Mouse (Mus musculus) limb, embryonic 11.5 days (tissue): ENCODE measurements around the gene Doxl2. TPM values are rescaled to one million over a fixed set of nuclear protein-coding genes. Genes with fewer than 3 reads are reported as not detected.

Experiments used
- ATAC-seq: fragments of 200-750 bp; cut with Nextera tagmentation; 2 replicates; pipeline ENCODE4 v1.8.0; 2017; ENCODE audit warnings: low read depth; ENCODE audit not compliant: insufficient number of reproducible peaks, low FRiP score, low TSS enrichment
- DNase-seq: peaks from one replicate; pipeline ENCODE4 v3.0.0-alpha.2; 2015; ENCODE audit warnings: low spot score
- H3K27ac ChIP-seq: fragments of 300-500 bp; sonication (generic); replicated peaks from 2 replicates; pipeline ENCODE4 v1.5.1; 2014; ENCODE audit warnings: low read depth, mild to moderate bottlenecking, low read length
- H3K27me3 ChIP-seq: fragments of 300-500 bp; sonication (generic); 2 replicates; pipeline ENCODE4 v1.6.1; 2014; ENCODE audit warnings: mild to moderate bottlenecking, low read length, mixed read lengths; ENCODE audit not compliant: control insufficient read depth, insufficient read depth
- H3K36me3 ChIP-seq: fragments of 300-500 bp; sonication (generic); 2 replicates; pipeline ENCODE4 v1.6.1; 2014; ENCODE audit warnings: mild to moderate bottlenecking, low read length, moderate library complexity, mixed read lengths; ENCODE audit not compliant: control insufficient read depth, insufficient read depth
- H3K4me1 ChIP-seq: fragments of 300-500 bp; sonication (generic); 2 replicates; pipeline ENCODE4 v1.6.1; 2014; ENCODE audit warnings: low read length, mixed read lengths; ENCODE audit not compliant: control insufficient read depth, insufficient read depth
- H3K4me2 ChIP-seq: fragments of 300-500 bp; sonication (generic); 2 replicates; pipeline ENCODE4 v1.6.1; 2014; ENCODE audit warnings: low read depth, mild to moderate bottlenecking, moderate library complexity; ENCODE audit not compliant: severe bottlenecking
- H3K4me3 ChIP-seq: fragments of 300-500 bp; sonication (generic); 2 replicates; pipeline ENCODE4 v1.5.1; 2014; ENCODE audit warnings: low read depth, low read length
- H3K9ac ChIP-seq: fragments of 300-500 bp; sonication (generic); 2 replicates; pipeline ENCODE4 v1.6.1; 2014; ENCODE audit warnings: mild to moderate bottlenecking, low read length
- H3K9me3 ChIP-seq: fragments of 300-500 bp; sonication (generic); 2 replicates; pipeline ENCODE4 v1.6.1; 2016; ENCODE audit warnings: low read length; ENCODE audit not compliant: control insufficient read depth
- WGBS: fragments of 180-500 bp; shearing (Covaris S2); extraction: QIAGEN DNeasy Blood & Tissue Kit; methylation state at CpG from one replicate; pipeline ENCODE4 v1.1.7; 2014; 5-methylcytosine and 5-hydroxymethylcytosine counted together
- polyA plus RNA-seq: library from polyadenylated mRNA; unstranded; fragments of >200 nt; fragmentation: Nextera tagmentation; extraction: Ambion mirVana; gene quantifications from 2 replicates; pipeline ENCODE4 v1.2.1, GENCODE M21; 2014

Doxl2 gene
- polyA plus RNA-seq, 1 experiment from 2014 or later = not detected

GRCm38 (mm10) chr6:49013458-49013857, 38.7 kb downstream of the Doxl2 start:
- no peak for DNase-seq
- ATAC-seq = no peak
- no peaks in the 10 kb centered on the region for H3K9me3 ChIP-seq
- H3K4me2 ChIP-seq = no peak overlapping the region
- 89% methylated on average over 3 of the region's 3 CpGs for WGBS
- no peaks in the 10 kb centered on the region for H3K4me1 ChIP-seq
- H3K9ac ChIP-seq = no peak overlapping the region
- no peak overlapping the region for H3K4me3 ChIP-seq
- no peaks in the 10 kb centered on the region for H3K36me3 ChIP-seq
- no peaks in the 10 kb centered on the region for H3K27me3 ChIP-seq
- H3K27ac ChIP-seq = no peak overlapping the region

GRCm38 (mm10) chr6:49017150-49017549, 42.4 kb downstream of the Doxl2 start:
- H3K4me2 ChIP-seq = no peak overlapping the region
- ATAC-seq (no peak), DNase-seq (no peak)
- H3K27me3 ChIP-seq = no peaks in the 10 kb centered on the region
- no peak overlapping the region for H3K9ac ChIP-seq
- no peaks in the 10 kb centered on the region for H3K9me3 ChIP-seq
- H3K36me3 ChIP-seq = no peaks in the 10 kb centered on the region
- WGBS = 74% methylated on average over 12 of the region's 12 CpGs
- H3K27ac ChIP-seq = no peak overlapping the region
- no peak overlapping the region for H3K4me3 ChIP-seq
- H3K4me1 ChIP-seq = 0 out of 2 replicates have a peak, but pooled peaks cover 3% of the 10 kb centered on the region

GRCm38 (mm10) chr6:49019341-49019740, 44.6 kb downstream of the Doxl2 start:
- no peak overlapping the region for H3K4me3 ChIP-seq
- H3K9ac ChIP-seq = no peak overlapping the region
- DNase-seq (no peak), ATAC-seq (no peak)
- H3K4me1 ChIP-seq = 0 out of 2 replicates have a peak, but pooled peaks cover 3% of the 10 kb centered on the region
- H3K27ac ChIP-seq = no peak overlapping the region
- H3K4me2 ChIP-seq = no peak overlapping the region
- H3K9me3 ChIP-seq = no peaks in the 10 kb centered on the region
- H3K27me3 ChIP-seq = no peaks in the 10 kb centered on the region
- 87% methylated on average over 1 of the region's 1 CpGs for WGBS
- no peaks in the 10 kb centered on the region for H3K36me3 ChIP-seq

GRCm38 (mm10) chr6:49021141-49022012, 46.6 kb downstream of the Doxl2 start:
- H3K9me3 ChIP-seq = no peaks in the 10 kb centered on the region
- no peaks in the 10 kb centered on the region for H3K27me3 ChIP-seq
- H3K9ac ChIP-seq = no peak overlapping the region
- H3K4me2 ChIP-seq = no peak overlapping the region
- H3K4me1 ChIP-seq = 0 out of 2 replicates have a peak, but pooled peaks cover 3% of the 10 kb centered on the region
- no peak overlapping the region for H3K4me3 ChIP-seq
- no peak overlapping the region for H3K27ac ChIP-seq
- H3K36me3 ChIP-seq = no peaks in the 10 kb centered on the region
- ATAC-seq (no peak), DNase-seq (no peak)
- 61% methylated on average over 14 of the region's 14 CpGs for WGBS

GRCm38 (mm10) chr6:49022384-49022783, 47.6 kb downstream of the Doxl2 start:
- no peak overlapping the region for H3K4me2 ChIP-seq
- H3K4me3 ChIP-seq = no peak overlapping the region
- no peaks in the 10 kb centered on the region for H3K9me3 ChIP-seq
- H3K36me3 ChIP-seq = no peaks in the 10 kb centered on the region
- no peak overlapping the region for H3K9ac ChIP-seq
- H3K4me1 ChIP-seq = 0 out of 2 replicates have a peak, but pooled peaks cover 3% of the 10 kb centered on the region
- no peaks in the 10 kb centered on the region for H3K27me3 ChIP-seq
- 84% methylated on average over 2 of the region's 2 CpGs for WGBS
- H3K27ac ChIP-seq = no peak overlapping the region
- ATAC-seq = no peak
- no peak for DNase-seq

GRCm38 (mm10) chr6:49023315-49023714, 48.6 kb downstream of the Doxl2 start:
- H3K4me2 ChIP-seq = no peak overlapping the region

GRCm38 (mm10) chr6:49025290-49025689, 50.5 kb downstream of the Doxl2 start:
- Histone ChIP-seq H3K4me3 (no peak overlapping the region), H3K4me1 (0 out of 2 replicates have a peak, but pooled peaks cover 3% of the 10 kb centered on the region), H3K9me3 (no peaks in the 10 kb centered on the region), H3K4me2 (no peak overlapping the region), H3K36me3 (no peaks in the 10 kb centered on the region), H3K27me3 (no peaks in the 10 kb centered on the region), H3K9ac (no peak overlapping the region), H3K27ac (no peak overlapping the region)
- 81% methylated on average over 7 of the region's 7 CpGs for WGBS
- no peak for DNase-seq
- ATAC-seq = no peak

More at GRCm38 (mm10) chr6:49023315-49023714, 48.6 kb downstream of the Doxl2 start:
- Histone ChIP-seq H3K9ac (no peak overlapping the region), H3K4me1 (0 out of 2 replicates have a peak, but pooled peaks cover 3% of the 10 kb centered on the region), H3K36me3 (no peaks in the 10 kb centered on the region), H3K27me3 (no peaks in the 10 kb centered on the region), H3K27ac (no peak overlapping the region), H3K9me3 (no peaks in the 10 kb centered on the region), H3K4me3 (no peak overlapping the region)
- 86% methylated on average over 10 of the region's 10 CpGs for WGBS
- ATAC-seq = no peak
- no peak for DNase-seq

- ATAC-seq = no peak
- Histone ChIP-seq H3K9ac (no peak overlapping the region), H3K4me3 (no peak overlapping the region)
Observed at GRCm38 (mm10) chr6:49026496-49026895, 51.7 kb downstream of the Doxl2 start.

More at GRCm38 (mm10) chr6:49026496-49026895, 51.7 kb downstream of the Doxl2 start:
- 87% methylated on average over 5 of the region's 5 CpGs for WGBS
- H3K4me2 ChIP-seq = no peak overlapping the region
- no peaks in the 10 kb centered on the region for H3K27me3 ChIP-seq
- H3K9me3 ChIP-seq = no peaks in the 10 kb centered on the region
- DNase-seq = no peak
- H3K4me1 ChIP-seq = no peaks in the 10 kb centered on the region
- H3K27ac ChIP-seq = no peak overlapping the region
- H3K36me3 ChIP-seq = no peaks in the 10 kb centered on the region
